Mouse (Mus musculus): ENCODE data around the gene Nmral1.
"Not testable (repeated sequence)": the region's sequence is repeated elsewhere in the genome, so short reads cannot be mapped to it uniquely, and the experiment has no call there.

Nmral1 gene

DNA sequence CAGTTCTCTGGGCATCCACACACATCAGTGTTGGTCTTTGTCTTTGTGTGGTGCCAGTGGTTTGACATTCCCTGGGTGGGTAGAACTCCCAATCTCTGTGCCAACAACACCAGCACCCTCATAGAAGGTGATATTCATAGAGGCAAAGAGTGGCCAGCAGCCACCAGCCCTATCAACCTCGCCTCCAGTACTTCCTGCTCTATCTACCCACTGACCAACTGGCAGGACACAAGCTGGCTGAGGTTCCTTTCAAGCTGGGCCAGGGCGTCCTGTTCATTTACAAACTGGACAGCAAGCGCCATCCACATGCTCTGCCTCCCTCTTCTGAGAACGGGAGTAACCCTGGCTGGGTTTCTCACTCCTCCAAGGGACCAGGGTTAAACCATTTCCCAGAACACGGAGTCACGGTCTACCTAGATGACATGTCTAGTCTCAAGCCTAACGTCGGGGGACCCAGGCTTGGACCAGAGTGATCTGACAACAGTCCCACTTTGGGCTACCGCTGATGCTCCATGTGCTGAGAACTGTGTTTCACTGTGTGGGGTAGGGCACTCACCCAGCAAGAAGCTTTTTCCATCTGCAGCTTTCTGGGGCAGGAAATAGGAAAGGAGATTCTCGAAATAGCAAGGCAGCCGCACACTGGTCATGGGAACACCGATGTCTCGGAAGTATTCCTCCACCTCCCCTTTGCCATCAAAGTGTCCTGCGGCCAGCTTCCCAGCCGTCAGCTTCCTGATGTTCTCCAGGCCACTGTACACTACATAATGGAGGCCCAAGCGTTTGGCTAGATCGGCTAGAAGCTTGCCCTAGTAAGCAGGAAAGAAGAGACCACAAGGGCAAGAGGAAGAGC lies 5.1 kb downstream of the Nmral1 start:
- DNase-seq (ENCODE audit: low spot score), result no peak

DNA sequence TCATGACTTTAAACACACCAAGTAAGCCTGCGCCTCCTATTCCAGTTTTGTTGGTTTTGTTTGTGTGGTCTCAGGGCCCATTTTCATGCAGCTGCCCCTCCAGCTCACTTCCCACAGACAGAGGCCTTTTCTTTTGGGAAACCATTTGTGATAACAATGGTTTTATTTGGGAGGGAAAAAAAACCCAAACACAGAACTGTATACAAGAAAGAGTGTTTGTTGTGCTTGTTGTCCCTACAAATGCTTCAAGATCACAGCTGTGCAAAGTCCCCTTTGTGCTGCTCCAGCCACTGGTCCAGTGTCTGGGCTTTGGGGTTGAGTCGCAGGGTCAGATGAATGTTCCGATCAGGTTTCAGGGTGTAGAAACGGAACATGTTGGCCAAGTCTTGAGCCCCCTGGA lies 8.0 kb downstream of the Nmral1 start:
- no peak for DNase-seq (ENCODE audit: low spot score)

- no peak for DNase-seq (ENCODE audit: low spot score)
These were observed 13.6 kb downstream of the Nmral1 start for GRCm38 (mm10) chr16:4705541-4705940.

DNA sequence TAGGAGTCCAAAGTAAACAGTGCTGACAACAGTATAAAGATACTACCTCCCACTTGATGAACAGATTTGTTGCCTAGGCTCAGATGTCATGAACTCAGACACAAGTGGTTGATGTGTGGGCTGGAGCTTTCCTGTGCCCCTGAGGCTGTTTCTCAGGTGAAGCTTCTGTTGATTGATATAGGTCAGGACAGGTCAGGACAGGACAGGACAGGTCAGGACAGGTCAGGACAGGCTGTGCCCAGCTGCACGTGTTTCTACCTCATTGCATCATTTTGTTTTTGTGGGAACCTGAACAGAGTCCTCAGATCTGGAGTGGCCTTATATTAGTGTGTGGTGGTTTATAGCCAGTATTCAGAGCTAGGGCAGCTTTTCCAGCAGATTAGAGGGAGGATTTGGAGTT lies 16.5 kb downstream of the Nmral1 start:
- DNase-seq (ENCODE audit: low spot score), result no peak

GRCm38 (mm10) chr16:4701211-4701610 lies 17.9 kb downstream of the Nmral1 start:
- DNase-seq (ENCODE audit: low spot score), result no peak

- not testable (repeated sequence) for DNase-seq (ENCODE audit: low spot score)
These were observed 29.8 kb downstream of the Nmral1 start for GRCm38 (mm10) chr16:4689371-4689770.

GRCm38 (mm10) chr16:4684457-4684791 lies 34.7 kb downstream of the Nmral1 start:
- DNase-seq (ENCODE audit: low spot score), result no peak

- peak; percentile 98 for DNase-seq (ENCODE audit: low spot score)
These were observed 35.3 kb downstream of the Nmral1 start for GRCm38 (mm10) chr16:4683581-4684456.

DNA sequence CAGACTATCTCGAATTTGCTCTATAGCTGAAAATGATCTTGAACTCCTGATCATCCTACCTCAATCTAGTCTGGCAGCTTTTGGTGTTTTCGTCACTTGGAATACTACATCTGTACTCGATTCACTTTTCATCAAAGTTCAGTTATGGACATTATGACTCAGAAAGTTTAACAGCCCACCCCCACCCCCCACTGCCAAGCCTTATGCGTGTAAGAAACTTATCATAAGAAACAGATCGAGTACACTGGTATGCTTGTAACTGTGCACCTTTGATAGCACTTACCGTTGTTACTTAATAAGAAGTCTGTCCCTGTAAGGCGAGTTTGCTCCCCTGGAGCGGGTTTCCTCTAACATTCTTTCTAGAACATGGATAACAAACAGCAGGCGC lies 36.0 kb downstream of the Nmral1 start:
- DNase-seq (ENCODE audit: low spot score), result no peak

GRCm38 (mm10) chr16:4682628-4683179 lies 36.5 kb downstream of the Nmral1 start:
- DNase-seq (ENCODE audit: low spot score), result no peak

DNA sequence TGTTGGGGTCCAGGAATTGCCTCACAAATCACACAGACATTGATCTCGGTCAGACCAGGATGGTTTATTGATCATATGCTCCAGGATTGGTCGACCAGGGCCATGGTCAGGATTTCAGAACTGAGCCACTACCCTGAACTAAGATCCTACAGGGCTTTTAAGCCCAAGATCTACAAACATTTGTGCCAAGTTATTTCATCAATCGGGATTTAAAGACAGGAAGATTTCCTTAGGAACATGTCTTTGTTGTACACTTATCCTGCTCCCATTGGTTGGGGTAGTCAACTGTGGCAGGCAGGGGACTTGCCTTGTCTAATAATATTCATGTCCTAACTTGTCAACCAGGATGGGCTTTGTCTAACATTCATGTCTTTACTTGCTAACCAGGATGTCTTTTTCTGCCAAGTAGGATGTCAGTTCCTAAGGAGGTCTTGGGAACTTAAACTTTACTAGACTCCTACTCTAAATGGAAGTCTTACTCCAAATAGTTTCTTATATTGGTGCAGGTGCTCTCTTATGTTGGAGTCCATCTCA lies 38.2 kb downstream of the Nmral1 start:
- DNase-seq (ENCODE audit: low spot score), result not testable (repeated sequence)

- DNase-seq (ENCODE audit: low spot score), result peak; percentile 99
These were observed 39.8 kb downstream of the Nmral1 start, which contains the start of gene Coro7 for GRCm38 (mm10) chr16:4679121-4680018. Coro7 (minus strand) TSS chr16:4679777.

DNA sequence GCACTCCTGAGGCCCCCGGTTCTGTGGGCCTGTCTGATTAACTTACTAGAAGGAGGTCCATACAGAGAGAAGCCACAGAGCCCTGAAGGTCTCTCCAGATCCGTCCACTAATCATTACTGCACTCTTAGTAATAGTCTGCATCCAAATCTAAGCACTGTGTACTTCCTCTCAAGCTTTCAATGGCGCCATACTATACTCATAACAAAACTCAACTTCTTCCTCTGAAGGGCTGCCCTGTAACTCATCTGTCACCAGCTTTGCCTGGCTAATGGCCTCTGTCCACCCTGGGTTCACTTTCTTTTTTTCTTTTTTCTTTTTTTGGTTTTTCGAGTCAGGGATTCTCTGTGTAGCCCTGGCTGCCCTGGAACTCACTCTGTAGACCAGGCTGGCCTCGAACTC lies 41.1 kb downstream of the Nmral1 start:
- no peak for DNase-seq (ENCODE audit: low spot score)

DNA sequence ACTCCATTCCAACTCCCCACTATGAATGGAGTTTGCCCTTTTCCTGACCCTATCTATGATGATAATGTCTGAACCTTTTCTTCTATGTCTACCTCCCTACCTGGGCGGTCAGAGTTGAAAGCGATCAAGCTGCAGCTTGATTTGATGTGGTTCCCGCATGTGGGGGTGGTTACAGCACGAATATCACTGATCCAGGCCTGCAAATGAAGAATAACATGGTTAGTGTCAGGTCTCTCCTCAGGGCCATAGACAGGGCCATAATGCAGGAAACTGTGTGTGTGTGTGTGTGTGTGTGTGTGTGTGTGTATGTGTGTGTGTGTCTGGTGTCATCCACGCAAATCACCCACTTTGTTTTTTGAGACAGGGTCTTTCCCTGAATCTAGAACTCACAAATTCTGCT lies 42.3 kb downstream of the Nmral1 start:
- DNase-seq (ENCODE audit: low spot score), result no peak

GRCm38 (mm10) chr16:4674091-4674490 lies 45.1 kb downstream of the Nmral1 start:
- no peak for DNase-seq (ENCODE audit: low spot score)

DNA sequence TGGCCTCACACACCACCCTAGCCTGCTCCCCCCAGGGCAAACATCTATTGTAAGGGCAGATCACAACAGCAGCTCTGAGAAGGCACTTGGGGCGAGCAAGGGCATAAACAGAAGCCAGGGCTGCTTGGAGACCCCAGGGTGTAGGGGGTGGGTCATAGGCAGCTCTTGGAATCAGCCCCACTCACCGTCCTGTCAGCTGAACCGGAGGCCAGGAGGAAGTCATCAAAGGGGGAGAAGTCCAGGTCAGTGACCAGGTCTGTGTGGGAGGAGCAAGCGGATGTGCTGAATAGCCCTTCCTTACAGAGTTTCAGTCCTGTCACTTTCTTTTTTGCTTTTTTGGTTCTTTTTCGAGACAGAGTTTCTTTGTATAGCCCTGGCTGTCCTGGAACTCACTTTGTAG lies 48.8 kb downstream of the Nmral1 start:
- DNase-seq (ENCODE audit: low spot score), result no peak

DNA sequence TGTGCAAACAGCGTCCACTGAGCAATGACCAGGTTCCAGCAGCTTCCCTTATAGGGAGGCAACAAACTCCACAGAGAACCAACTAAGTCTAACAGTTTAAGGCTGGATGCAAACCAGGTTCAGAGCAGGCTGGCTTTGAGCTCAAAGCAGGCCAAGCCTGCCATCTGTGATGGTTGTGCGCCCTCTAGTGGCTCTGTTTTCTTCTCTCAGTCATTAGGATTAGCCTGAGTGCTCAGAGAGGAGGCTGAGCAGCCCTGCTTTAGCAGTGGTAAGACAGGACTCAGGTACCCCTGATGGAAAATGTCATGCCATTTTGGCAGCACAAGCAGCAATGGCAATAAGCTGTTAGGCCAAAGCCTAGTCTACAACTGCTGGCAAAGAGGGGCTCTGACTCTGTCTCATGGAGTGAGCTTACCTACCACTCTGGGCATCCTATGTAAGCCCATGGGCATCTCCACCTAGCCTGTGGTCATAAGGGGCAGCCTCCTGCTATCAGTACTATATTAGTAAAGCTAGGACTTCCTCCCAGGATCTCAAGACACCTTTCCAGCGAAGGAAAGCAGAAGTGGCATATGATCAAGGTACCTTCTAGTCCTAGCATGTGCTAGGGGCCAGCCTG lies 51.9 kb downstream of the Nmral1 start:
- DNase-seq (ENCODE audit: low spot score), result peak; percentile 95

DNA sequence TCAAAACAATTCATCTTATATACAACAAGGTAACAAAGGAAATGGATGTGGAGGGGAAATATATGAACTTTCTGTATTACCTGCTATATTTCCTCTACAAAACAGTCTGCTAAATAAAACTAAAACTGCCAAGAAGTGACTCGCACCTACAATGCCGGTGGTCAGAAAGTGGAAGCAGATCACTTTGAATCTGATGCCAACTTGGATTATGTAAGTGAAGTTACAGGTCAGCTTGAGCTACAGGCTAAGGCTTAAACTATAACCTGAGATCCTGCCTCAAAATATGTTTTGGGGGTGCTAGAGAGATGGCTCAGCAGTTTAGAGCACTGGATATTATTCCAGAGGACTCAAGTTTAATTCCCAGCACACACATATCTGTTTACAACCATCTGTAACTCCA lies 53.4 kb downstream of the Nmral1 start:
- DNase-seq (ENCODE audit: low spot score), result no peak

GRCm38 (mm10) chr16:4663806-4664205 lies 55.4 kb downstream of the Nmral1 start:
- no peak for DNase-seq (ENCODE audit: low spot score)

DNA sequence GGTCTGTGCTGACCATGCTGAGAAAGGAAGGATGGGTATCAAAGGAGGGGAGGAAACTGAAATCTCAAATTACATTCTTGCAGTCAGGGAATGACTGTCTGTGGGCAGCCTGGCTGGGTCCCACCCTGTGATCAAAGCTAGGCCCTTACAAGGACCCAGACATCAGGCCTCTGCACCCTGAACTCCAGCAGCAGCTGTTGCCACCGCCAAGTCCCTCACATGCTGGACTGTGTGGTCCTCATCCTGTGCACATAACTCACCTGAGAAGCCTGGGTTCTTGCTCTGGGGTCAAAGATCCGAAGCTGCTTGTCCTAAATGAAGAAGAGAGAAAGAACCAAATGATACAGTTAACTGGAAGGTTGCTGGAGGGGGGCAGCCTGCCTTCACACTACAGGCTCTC lies 57.6 kb downstream of the Nmral1 start:
- no peak for DNase-seq (ENCODE audit: low spot score)

Data from embryo, embryonic 10 days (tissue).